Mouse (Mus musculus) spleen, postnatal 14 days (tissue): ENCODE data around the gene Olfr1349.
"Not testable (repeated sequence)": the region's sequence is repeated elsewhere in the genome, so short reads cannot be mapped to it uniquely, and the experiment has no call there.

Source experiments
- DNase-seq, 2 experiments: peaks; one replicate each; pipeline ENCODE4 v3.0.0; 2021 to 2022; ENCODE audit warnings: low spot score in 2 of 2

Olfr1349 gene

GRCm38 (mm10) chr7:6522850-6523249, at the start of gene Olfr1349:
Gene Olfr1349, minus strand, starts transcription at chr7:6522950.
- no peak for DNase-seq

GRCm38 (mm10) chr7:6564541-6564940, 41.8 kb upstream of the Olfr1349 start, which contains the start of gene Olfr1350:
Gene Olfr1350, plus strand, starts transcription at chr7:6564841.
- DNase-seq = no peak

GRCm38 (mm10) chr7:6526141-6526540, 3.4 kb upstream of the Olfr1349 start:
- DNase-seq = no peak

GRCm38 (mm10) chr7:6525001-6525400, 2.3 kb upstream of the Olfr1349 start:
- no peak for DNase-seq

GRCm38 (mm10) chr7:6521666-6522065, 1.1 kb downstream of the Olfr1349 start:
- DNase-seq = no peak

GRCm38 (mm10) chr7:6508648-6509047, 14.1 kb downstream of the Olfr1349 start, which contains the start of gene Olfr1348:
Gene Olfr1348, minus strand, starts transcription at chr7:6508748.
- DNase-seq = no peak

GRCm38 (mm10) chr7:6499655-6500054, 23.1 kb downstream of the Olfr1349 start, which contains the start of gene Olfr1347:
Gene Olfr1347, minus strand, starts transcription at chr7:6499755.
- no peak for DNase-seq

GRCm38 (mm10) chr7:6486841-6487240, 35.9 kb downstream of the Olfr1349 start, which contains the start of gene Olfr5:
Gene Olfr5, minus strand, starts transcription at chr7:6486941.
- no peak for DNase-seq

- DNase-seq = not testable (repeated sequence)
These were observed 45.1 kb downstream of the Olfr1349 start for GRCm38 (mm10) chr7:6477633-6478032.

GRCm38 (mm10) chr7:6466951-6467350, 55.8 kb downstream of the Olfr1349 start, which contains the start of gene Olfr1346:
Gene Olfr1346, plus strand, starts transcription at chr7:6467101.
- DNase-seq = no peak
